Mouse (Mus musculus) embryo, embryonic 9.5 days (tissue): ENCODE results near the gene Tbl3.
A peak's percentile ranks its signal among the peaks of the same experiment; 100 is the strongest.

Source experiments
- DNase-seq: peaks from one replicate; pipeline ENCODE4 v3.0.0-alpha.2; 2017; ENCODE audit errors: extremely low spot score

Tbl3 gene

DNA sequence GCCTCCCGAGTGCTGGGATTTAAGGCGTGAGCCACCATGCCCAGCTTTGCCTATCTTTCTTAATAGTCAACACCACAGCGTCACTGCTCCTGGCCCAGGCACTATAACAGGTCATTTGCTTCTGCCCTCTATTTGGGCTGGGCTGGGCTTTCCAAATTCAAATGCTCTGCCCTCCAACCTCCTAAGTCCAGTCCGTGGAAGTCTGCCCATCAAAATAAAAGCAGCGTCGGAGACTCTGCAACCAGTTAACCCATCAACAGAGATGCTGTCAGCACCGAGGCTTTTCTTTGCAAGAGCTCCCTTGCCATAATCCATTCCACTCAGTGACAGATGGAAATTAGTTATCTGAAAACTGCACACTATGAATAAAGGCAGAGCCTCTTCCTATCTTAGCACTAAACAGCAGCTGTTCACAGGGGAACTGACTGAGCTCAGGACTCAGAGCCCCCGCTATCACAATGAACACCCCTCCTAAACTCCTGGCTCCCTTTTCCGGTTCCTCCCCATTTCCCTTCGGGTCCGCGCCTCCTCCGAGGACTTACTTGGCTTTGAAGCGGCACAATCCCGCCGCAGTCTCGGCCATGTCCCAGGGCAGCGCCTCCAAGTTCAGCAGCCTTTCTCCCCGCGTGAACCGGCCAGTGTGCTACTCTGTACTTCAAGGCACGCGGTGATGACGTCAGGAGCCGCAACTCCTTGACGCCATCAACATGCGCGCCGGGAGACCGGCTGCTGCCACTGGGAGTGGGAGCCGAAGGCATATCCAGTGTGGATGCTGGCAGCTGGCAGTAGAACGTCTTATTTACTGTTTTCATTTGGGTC lies at the start of gene Tbl3:
Gene Tbl3 (minus strand): TSS at position 679 of the 819 bp plus-strand sequence.
- DNase-seq, result peak; percentile 95

DNA sequence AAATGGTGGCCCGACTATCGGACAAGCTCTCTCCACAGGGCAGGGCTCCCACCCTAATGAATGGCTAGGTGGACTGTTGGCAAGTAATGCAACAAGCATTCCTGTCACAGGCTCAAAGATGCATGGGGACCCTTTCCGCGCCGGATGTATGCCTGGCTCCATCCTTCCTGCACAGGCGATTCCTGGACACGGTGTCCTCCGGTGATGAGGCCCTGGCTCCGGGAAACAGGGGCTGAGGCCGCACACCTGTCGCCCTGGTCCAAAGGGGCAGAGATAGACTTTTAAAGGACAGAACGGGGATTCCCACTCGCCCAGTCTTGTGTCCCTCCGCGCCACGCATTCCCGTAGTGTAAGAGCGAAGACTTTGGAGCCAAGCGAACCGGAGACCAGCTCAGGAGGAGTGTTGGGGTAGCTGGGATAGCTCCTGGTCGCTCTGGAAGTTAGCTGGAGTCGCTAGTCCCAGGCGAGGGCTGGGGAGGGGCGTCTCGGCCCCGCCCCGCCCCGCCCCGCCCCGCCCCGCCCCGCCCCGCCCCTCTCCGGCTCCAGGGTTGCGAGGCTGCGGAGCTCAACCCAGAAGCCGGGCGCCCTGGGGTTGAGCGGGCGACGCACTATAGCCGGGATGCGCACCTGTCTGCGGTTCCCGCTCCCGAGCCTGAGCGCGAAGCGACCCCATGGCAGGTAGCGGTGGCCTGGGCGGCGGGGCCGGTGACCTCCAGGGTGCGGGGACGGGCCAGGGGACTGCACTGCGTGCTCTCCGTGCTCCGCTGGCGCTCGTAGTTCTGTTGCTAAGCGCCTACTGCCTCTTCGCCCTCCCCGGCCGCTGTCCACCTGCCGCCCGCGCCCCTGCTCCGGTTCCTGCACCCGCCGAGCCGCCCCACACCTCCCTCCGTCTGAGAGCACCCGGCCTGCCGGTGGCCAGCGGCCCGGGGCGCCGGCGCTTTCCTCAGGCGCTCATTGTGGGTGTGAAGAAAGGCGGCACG lies 45.2 kb upstream of the Tbl3 start, which contains the start of gene Hs3st6:
Gene Hs3st6 (plus strand): TSS at position 574 of the 980 bp plus-strand sequence.
- peak; percentile 82 for DNase-seq

DNA sequence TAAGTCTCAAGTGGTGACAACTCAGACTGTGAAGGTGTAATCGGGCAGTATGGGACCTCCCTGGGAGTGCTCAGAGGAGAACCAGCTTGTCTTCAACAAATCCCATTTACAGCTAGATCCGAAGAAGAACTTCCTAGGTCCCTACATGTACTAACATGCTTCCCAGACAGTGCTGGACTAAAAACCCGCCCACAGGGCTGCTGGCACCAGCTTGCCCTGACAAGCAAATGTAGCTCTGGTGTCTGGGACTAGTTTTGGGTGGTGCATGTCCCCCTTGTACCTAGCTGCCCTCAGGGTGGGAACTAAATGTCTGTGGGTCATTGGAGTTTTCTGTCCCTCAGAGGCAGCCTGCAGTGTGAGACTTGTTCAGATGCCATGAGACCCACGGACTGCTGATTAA lies 44.1 kb upstream of the Tbl3 start:
- no peak for DNase-seq

DNA sequence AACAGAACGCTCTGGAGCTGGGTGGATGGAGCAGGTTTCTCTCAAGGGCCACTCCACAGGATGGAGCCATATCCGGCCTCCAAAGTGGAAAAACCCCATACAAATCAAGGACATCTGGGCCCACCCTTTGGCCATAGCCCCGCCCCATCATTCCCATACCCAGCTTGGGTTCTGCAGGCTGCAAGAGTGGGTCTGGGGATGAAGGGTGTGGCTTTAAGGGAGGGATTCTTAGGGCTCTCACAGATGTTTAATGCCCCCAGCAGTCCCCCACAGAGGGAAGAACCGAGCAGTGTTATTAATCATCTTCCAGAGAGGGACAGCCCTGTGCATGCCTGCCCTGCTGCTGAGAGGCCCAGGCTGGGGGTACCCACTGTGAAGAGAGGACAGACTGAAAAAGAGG lies 39.5 kb upstream of the Tbl3 start:
- DNase-seq, result no peak

DNA sequence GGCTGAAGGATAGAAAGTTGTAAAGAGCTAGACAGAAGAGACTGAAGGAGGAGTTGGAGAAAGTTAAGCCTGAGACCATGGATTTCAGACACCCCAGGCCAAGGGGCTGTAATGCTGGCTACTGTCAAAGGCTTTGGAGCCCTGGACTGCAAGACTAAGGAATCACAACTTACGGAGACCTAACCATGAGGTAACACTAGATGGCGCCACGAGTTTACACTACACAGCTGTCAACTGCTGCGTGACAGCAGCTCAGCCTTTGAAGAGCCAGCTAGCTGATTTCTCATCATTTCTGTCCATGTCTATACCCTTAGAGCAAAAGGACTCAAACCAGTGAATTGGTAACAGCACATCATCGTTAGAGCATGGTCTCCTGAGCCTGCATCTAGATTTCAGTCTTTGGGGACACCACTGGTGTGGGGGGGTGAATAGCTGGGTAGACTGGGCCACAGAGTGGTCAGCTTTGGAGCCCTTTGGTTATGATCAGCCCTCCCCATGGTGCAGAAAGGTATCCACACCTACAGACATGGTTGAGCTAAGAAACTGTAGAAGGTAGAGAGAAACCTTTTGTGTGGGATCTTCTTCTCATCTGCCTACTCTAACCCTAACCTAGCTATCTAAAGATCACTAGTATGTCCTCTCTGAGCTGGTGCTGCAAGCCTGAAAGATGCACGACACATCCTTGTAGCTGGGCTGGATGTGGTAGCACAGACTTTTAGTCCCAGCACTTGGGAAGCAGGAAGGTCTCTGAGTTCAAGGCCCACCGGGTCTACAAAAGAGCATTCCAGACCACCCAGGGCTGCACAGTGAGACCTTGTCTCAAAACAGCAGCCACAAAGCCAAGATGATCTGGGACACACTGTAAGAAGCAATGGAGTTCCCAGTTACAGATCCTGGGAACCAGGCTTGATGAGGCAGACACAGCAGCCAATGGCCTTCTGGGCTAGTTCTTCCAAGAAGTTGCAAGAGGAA lies 38.4 kb upstream of the Tbl3 start:
- DNase-seq, result peak; percentile 76

DNA sequence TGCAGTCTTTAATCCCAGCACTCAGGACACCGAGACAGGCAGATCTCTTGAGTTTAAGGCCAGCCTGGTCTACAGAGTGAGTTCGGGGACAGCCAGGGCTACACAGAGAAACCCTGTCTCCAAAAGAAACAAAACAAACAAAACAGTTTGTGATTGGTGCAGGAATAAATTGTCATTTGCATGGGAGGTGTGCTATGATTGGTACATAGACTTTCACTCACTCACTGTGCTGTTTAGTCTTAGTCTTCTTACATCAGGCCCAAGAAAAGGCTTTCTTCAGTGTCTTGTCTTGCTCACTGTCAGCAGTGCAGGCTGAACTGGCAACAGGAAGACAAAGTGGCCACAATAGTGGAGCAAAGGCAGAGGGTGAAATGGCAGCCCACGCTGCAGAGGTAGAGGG lies 36.9 kb upstream of the Tbl3 start:
- DNase-seq, result no peak

DNA sequence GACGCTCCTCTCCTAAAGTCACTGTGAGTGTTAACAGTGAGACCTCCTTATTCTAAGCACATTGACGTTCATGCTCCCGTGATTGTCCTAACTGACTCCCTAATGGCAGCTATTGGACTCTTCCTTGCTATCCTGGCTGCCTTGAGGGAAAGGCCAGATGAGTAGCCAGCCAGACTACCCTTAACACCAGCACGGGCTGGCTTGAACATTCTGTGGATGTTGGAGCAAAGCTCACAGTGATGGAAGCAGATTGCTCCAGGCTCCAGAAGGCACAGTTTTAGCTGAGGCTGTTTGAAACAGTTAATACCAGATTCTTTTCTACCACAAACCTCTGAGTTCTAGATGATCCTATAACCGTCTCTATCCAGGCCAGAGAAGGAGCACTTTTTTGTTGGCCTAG lies 36.4 kb upstream of the Tbl3 start:
- no peak for DNase-seq

DNA sequence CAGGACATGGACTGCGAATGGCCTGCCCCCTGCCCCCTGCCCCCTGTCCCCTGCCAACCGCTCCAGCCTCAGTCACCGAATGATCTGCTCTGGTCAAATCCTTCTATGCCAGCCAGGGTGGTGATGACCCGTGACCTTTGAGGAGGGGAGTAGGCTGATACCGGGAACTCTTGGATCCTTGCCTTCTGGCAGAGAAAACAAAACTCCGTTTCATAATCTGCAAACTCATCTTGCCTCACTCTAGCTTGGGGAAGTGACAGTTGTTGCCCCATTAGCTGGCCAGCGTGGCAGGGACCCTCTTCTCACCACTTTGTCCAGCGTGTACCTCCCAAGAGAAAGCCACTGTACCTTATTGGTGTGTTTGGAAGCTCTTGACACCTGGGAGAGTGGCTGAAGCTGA lies 34.8 kb upstream of the Tbl3 start:
- DNase-seq, result no peak

DNA sequence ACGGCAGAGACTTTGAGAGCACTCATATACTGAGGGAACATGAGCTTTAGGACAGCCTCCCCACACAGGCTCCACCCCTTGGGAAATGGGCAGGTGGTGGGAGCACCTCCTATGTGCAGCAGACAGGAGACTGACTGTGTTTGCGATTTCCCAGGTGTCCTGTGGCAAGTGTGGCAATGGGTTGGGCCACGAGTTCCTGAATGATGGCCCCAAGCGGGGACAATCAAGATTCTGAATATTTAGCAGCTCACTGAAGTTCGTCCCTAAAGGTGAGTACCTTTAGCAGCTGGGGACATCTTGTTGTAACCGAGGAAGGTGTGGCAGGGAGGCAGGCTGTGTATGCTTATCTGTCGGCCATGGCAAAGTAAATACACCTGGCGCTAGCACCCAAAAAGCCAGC lies 32.5 kb upstream of the Tbl3 start:
- DNase-seq, result no peak

DNA sequence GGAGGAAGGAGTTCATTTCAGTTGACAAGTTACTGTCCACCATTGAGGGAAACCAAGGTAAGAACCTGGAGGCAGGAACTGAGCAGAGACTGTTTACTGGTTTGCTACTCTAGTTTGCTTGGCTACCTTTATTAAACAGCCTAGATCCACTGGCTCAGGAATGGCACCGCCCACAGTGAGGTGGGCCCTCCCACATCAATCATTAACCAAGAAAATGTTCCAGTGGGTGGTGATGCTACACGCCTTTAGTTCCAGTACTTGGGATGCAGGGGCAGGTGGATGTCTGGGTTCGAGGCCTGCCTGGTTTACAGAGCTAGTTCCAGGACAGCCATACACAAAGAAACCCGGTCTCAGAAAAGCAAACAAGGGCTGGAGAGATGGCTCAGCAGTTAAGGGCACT lies 30.8 kb upstream of the Tbl3 start:
- no peak for DNase-seq

DNA sequence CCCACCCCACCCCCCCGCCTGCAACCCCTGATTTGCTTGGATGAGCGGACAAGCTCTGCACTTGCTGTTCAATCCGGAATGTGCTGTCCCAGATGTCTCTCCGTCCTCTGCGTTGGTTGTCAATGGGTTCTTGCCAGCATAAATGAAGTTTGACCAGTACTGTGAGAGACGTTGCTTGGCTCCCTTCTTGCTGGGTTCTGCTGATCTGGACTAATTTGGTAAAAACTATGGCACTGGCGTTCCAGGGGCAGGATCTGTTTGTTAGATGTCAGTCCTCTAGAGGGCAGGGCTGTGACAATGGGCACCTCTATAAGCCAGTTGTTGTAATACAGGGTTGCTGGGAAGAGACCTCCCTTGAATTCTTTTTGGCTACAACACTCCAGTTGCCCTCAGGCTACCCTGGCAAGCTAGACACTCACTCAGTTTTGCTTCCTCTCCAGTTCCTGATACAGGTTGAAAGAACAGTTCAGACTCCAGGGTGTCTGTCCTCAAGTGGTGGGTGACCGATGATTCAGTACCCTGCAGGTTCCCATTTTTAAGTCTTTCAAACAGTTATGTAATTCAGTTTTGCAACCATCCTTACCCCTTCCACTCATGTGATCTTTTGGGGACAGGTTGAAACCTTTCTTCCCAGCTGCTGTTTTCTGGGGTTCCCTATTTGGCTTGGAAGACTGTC lies 29.8 kb upstream of the Tbl3 start:
- no peak for DNase-seq

DNA sequence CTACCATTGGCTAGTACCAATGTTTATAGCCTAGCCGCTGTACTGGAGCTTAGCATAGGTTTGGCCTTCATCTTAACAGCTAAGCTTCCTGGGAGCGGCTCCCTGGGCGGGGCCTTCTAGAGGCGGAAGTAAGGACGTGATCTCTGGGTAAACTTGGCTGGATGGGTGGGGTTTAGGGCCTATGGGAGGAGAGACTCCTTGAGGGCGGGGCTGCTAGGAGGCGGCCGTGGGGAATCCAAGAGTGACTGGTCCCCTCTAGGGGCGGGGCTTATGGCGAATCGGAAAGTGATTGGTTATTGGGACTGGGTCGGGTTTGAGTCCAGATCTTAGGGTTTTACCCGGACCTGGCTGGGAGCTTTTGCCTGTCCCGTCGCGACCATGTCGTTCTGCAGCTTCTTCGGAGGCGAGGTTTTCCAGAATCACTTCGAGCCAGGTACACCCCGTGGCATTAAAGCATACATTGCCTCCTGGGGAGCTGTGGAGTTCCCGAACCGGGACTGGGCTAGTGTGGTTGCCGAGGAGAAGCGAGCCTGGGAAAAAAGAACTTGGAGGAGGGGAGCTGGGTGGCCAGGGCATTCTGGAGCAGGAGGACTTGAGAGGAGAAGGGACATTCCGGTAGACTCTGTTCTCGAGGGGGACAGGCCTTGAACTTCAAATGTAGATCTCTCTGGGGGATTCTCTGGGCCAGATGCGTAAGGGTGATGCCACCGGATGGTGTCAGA lies 29.0 kb upstream of the Tbl3 start, which contains the start of gene Msrb1:
Gene Msrb1 (plus strand): TSS at position 313 of the 722 bp plus-strand sequence.
- peak; percentile 96 for DNase-seq

DNA sequence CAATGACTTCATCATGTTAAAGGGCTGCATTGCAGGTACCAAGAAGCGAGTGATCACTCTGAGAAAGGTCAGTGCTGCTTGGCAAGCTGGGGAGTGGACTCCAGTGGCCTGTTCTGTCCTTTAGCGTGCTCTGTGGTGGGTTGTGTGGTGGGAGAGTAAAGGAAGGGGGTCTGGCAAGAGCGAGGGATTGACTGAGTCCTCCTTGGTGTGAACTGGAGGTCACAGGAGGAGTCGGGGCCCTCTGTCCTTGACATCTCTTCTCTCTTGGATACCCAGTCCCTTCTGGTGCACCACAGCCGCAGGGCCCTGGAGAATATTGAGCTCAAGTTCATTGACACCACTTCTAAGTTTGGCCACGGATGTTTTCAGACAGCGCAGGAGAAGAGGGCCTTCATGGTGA lies 28.0 kb upstream of the Tbl3 start:
- no peak for DNase-seq

DNA sequence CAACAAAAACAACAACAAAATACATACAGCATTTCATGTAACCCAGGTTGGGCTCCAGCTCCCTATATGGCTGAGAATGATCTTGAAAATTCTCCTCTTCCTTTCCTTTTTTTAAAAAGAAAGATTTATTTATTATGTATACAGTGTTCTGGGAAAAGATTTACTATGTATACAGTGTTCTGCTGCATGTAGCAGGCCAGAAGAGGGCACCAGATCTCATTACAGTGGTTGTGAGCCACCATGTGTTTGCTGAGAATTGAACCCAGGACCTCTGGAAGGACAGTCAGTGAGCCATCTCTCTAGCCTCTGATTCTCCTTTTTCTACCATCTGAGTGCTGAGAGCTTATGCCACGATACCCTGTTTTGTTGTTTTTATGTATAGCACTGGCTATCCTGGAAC lies 27.1 kb upstream of the Tbl3 start:
- no peak for DNase-seq

DNA sequence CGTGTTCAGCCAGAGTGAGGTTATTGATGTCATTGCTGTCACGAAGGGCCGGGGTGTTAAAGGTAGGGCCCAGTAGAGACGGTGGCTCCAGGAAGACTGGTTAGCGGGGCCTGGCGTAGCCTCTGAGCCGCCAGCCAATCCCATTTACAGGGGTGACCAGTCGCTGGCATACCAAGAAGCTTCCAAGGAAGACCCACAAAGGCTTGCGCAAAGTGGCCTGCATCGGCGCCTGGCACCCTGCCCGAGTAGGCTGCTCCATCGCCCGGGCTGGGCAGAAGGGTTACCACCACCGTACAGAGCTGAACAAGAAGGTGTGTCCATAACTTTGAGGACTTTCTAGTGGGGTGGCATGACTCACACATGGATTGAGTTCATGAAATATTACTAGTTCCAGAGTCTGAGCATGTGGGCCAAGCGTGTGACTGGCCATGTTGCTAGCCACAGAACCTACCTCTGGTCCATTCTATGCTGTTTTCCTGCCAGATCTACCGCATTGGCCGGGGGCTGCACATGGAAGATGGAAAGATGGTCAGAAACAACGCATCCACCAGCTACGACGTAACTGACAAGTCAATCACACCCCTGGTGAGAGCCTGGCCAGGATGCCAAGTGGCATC lies 26.1 kb upstream of the Tbl3 start:
- DNase-seq, result no peak

DNA sequence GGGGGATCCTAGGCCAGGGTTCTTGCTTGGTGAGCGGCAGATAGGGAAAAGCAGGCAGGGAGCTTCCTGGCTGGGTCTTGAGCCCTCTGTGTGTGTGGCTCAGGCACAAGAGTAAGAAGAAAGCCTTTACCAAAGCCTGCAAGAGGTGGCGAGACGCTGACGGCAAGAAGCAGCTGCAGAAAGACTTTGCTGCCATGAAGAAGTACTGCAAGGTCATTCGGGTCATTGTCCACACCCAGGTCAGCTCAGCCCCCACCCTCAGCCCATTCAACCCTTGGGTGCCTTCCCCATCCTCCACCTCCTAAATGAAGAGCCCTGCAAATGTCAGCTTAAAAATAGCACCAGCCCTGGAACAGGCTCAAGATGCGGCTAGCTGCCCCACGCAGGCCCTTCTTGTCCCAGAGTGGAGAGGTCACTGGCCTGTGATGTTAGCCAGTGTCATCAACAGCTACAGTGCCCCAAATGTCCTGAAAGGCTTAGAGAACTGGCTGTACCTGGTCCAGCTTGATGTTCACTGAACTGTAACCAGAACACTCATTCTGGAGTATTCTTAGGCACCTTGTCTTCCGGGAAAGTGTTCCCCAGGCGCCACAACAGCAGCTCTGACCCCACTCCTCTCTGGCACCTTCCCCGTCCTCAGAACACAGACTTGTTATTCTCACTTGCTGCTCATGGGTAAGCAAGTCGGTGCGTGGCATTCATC lies 24.9 kb upstream of the Tbl3 start:
- no peak for DNase-seq

DNA sequence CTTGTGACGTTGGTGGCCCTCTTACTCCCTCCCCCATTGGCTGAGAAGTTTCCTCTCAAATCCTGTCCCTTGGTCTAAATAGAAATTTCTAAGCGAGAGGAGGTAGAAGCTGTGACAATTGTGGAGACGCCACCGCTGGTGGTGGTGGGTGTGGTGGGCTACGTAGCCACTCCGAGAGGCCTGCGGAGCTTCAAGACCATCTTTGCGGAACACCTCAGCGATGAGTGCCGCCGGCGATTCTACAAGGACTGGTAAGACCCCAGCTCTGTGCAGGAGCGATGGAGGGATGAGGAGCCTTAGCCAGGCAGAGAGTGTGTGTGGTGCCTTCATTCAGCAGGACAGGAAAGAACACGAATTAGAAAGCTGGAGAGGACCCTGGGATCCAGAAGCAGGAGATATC lies 23.3 kb upstream of the Tbl3 start:
- no peak for DNase-seq

DNA sequence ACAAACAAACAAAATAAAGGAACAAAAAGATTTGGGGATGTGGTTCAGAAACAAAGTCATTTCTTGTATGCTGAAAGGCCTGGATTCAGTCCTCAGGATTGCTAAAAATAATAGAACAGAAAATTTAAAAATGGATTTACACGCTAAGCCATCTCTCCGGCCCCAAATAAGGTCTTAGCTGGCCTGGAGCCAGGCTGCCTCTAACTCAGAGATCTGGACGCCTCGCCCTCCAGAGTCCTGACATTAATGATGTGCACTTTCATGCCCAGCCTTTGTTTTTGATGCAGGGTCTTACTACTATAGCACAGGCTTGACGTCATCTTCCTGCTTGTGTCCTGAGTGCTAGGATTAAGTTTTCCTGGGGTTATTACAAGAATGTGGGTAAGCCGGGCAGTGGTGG lies 21.6 kb upstream of the Tbl3 start:
- DNase-seq, result no peak

DNA sequence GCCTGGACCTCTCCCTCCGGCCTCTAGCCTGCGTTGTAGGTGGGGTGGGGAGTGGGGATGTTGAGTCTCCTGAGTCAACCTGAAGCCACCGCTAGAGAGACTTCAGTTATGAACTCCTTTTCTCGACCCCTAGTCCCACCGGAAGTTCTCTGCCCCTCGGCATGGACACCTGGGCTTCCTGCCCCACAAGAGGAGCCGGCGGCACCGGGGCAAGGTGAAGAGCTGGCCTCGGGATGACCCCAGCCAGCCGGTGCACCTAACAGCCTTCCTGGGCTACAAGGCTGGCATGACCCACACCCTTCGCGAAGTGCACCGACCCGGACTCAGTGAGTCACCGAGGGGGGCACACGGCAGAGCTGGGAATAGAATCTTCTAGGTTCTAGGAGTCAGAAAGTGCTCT lies 20.7 kb upstream of the Tbl3 start:
- no peak for DNase-seq
